Mouse (Mus musculus): ENCODE results near the gene 2310033P09Rik.
"Not testable (repeated sequence)": the region's sequence is repeated elsewhere in the genome, so short reads cannot be mapped to it uniquely, and the experiment has no call there.

2310033P09Rik gene

DNA sequence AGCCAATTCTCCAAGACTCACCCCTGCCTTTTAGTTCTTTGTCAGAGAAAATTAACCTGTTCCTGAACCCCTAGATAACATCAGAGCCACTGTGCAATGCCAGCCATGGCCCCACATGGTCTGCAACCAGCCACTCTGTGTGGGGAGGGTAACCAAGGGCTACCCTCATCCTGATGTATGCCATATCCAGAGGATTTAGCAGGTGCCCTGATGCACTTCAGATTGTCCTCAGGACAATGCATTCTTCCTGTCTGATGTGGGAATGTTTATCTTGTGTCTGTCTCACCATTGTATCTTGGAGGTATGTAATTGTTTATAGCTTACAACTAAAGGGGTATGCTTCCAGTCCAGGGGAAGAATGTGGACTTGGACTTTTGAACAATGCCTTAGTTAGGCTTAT is 11.9 kb upstream of the 2310033P09Rik start:
- DNase-seq (ENCODE audit: low read depth, low spot score): no peak

GRCm38 (mm10) chr11:59201216-59202002 is 6.7 kb upstream of the 2310033P09Rik start:
- no peak for DNase-seq (ENCODE audit: low read depth, low spot score)

DNA sequence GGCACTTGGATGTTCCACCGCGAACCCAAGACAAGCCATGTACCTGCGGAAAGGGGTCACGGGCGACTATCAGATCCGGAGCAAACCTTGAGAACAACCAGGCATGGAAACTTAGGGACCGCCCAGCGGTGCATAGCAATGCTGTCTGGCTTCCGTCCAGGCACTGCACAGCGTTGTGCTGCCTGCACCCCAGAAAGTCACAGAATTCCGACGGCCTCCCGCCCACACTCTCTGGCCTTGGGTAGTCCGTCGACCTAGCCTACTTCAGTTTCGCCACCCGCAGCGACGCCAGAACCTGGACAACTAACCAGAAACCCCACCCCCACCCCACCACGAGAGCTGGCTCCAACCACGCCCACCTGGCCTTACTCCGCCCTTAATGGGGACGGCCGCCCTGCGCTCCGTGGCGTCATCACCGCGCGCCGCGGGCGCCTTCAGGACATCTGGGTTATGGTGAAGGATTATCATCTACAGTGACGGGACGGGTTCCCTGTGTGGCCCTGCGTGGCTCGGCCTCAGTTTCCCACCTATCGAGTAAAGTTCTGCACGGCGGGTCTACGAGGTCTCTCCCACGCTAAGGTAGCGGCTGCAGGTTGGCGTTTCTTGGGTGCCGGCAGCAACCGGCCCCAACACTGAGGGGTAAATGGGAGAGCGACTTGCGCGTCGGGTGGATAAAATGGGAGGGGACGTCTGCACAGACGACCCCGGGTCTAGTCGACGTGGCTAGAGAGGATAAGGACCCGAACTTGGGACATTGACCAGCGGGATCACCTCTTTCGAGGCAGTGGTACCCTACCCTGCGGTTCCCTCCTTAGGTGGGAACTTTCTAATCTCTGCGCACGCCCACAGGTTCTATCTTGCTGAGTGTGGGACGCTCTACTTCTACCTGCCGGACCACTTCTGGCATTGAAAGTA is 5.8 kb upstream of the 2310033P09Rik start, which contains the start of gene Mrpl55:
TSS of gene Mrpl55 (plus strand) at position 406 of the 915 bp plus-strand sequence.
- DNase-seq (ENCODE audit: low read depth, low spot score): peak; percentile 95

DNA sequence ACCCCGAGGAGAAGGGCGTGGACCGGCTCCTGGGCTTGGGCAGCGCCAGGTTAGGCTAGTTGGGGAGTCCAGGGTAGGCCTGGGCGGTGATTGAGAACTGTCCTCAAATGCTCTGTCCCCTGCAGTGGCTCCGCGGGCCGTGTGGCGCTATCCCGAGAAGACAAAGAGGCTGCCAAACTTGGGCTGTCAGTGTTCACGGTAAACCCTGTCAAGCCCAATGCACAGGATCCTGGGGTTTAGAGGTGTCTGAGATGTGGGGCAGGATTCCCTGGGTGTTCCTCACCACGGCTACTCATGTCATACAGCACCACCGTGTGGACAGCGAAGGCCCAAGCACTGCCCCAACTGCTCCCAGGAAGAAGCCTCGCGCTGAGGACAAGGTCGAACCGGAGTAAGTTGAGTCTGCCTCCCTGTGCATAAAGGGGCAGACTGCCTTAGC is 901 bp downstream of the 2310033P09Rik start:
- DNase-seq (ENCODE audit: low read depth, low spot score): no peak

GRCm38 (mm10) chr11:59209580-59209979 is 1.5 kb downstream of the 2310033P09Rik start:
- no peak for DNase-seq (ENCODE audit: low read depth, low spot score)

DNA sequence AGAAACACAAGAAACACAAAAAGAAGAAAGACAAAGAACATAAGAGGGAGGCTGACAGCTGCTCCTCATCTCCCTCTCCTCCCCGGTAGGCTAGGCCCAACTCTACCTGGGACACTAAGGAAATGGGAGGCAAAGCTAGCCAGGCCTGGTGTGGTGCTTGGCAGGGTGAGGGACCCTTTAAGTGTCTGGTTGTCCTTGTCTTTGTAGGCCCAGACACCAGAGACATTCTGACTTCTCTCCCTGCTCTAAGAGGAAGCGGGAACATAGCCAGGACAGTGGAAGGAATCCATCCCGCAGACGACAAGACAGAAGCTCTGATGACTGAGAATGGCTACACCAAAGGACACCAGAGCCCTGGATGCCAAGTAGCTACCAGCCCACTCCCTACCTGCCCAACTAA is 1.9 kb downstream of the 2310033P09Rik start:
- no peak for DNase-seq (ENCODE audit: low read depth, low spot score)

GRCm38 (mm10) chr11:59211561-59211960 is 3.4 kb downstream of the 2310033P09Rik start:
- DNase-seq (ENCODE audit: low read depth, low spot score): not testable (repeated sequence)

- DNase-seq (ENCODE audit: low read depth, low spot score): not testable (repeated sequence)
Measured at GRCm38 (mm10) chr11:59212320-59212719, 4.2 kb downstream of the 2310033P09Rik start.

DNA sequence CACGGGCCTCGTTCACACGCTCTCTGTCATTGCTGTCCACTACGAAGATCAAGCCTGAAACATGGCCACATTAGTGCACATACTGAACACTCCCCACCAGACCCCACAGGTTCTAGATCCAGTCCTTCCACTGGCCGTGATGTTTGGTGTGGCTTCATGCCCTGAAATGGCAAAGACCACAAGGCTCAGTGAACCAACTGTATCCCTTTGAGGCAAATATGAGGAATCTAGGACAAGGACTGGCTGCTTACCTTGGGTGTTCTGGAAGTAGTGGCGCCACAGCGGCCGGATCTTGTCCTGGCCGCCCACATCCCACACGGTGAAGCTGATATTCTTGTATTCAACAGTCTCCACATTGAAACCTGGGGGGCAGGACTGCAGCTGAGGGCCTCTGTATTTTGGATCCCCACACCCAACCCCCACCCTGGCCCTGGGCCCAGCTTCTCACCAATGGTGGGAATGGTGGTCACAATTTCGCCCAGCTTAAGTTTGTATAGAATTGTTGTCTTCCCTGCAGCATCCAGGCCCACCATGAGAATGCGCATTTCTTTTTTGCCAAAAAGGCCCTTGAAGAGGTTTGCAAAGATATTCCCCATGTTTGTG is 4.9 kb downstream of the 2310033P09Rik start:
- DNase-seq (ENCODE audit: low read depth, low spot score): no peak

DNA sequence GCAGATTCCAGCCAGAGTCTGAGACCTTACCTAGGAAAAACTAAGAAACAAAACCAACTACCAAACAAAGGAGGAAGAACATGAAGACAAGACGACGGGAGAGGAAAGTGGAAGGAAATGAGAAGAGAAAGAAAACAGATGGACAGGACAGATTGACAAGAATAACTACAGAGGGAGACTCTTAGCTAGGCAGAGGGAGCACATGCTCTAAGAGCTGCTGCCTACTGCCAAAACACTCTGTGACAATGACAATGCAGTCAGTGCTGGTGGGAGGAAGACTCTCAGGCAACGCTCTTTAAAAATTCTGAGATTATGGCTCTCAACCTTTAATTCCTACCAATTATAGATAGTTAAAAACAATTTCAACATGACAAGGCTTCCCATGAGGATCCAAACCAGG is 8.8 kb downstream of the 2310033P09Rik start:
- DNase-seq (ENCODE audit: low read depth, low spot score): no peak

DNA sequence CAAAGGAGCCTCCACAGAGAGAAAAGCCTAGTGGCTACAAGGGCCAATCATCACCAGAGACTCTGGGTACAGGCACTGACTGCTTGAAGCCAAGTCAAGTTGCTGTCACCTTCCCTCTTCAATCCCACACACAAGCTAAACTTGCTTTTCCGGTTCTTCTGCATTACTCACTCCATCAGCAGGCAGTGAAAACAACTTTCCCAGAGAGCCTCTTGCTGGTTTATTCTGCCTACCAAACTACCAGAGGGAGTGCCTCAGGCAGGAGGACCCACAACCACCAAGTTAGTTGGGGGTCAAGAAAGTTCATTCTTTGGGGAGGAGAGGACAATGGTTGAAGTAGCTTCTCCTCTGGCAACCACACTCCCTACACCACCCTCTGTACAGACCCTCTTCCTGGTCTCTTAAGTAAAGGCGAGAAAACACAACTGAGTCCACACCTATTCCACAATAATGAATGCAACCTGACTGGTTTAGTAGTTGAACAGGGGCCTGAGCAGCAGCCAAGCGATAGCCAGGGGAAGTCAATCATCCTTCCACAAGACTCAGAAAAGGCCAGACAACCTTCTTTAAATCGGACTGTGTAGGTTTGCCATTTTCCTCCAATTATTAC is 10.4 kb downstream of the 2310033P09Rik start:
- DNase-seq (ENCODE audit: low read depth, low spot score): no peak

DNA sequence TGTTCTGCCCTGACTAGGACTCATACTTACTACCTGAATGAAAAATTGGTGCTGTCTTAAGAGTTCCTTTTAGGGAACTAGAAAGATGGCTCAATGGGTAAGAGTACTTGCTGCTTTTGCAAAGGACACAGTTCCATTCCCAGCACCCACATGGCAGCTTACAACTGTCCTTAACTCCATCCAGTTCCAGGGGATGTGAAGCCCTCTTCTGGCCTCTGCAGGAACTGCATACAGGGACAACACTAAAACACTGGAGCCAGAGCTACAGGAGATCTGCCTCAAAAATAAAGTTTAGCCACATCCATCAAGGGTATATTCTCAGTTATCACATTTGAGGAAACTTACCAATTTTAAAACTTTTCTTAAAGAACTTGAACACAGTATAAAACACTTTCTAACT is 10.9 kb downstream of the 2310033P09Rik start:
- no peak for DNase-seq (ENCODE audit: low read depth, low spot score)

GRCm38 (mm10) chr11:59221604-59222003 is 13.5 kb downstream of the 2310033P09Rik start:
- DNase-seq (ENCODE audit: low read depth, low spot score): no peak

GRCm38 (mm10) chr11:59222306-59222705 is 14.2 kb downstream of the 2310033P09Rik start:
- DNase-seq (ENCODE audit: low read depth, low spot score): no peak

DNA sequence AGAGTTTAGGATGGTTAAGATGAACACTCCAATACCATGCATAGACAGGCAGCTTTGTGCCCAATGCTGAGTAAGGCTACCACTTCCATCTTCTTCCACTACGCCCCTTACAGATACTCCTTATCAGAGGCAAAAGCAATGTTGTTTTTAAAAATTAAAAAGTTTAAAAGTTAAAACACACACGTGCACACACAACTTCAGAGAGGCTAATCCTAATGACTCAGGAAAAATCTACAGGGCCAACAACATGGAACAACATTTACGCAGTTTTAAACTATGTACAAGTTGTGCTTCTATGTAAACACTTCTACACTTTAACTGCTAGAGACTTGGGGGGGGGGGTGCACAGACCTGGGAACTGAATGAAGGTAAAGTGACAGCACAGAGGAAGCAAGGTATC is 15.9 kb downstream of the 2310033P09Rik start:
- DNase-seq (ENCODE audit: low read depth, low spot score): no peak

GRCm38 (mm10) chr11:59224470-59224869 is 16.3 kb downstream of the 2310033P09Rik start:
- no peak for DNase-seq (ENCODE audit: low read depth, low spot score)

GRCm38 (mm10) chr11:59225167-59225566 is 17.0 kb downstream of the 2310033P09Rik start:
- no peak for DNase-seq (ENCODE audit: low read depth, low spot score)

- no peak for DNase-seq (ENCODE audit: low read depth, low spot score)
Measured at GRCm38 (mm10) chr11:59226251-59226650, 18.1 kb downstream of the 2310033P09Rik start.

- DNase-seq (ENCODE audit: low read depth, low spot score): no peak
Measured at GRCm38 (mm10) chr11:59226787-59227603, 18.9 kb downstream of the 2310033P09Rik start.

GRCm38 (mm10) chr11:59227604-59228121 is 19.5 kb downstream of the 2310033P09Rik start:
- no peak for DNase-seq (ENCODE audit: low read depth, low spot score)
